Mouse (Mus musculus) left cerebral cortex, adult 9 months (tissue): Measurements from ENCODE around the gene Sdhb.

ENCODE experiments used
- DNase-seq, 2 experiments: peaks; one replicate each; pipeline ENCODE4 v3.0.0; 2022; ENCODE audit warnings: low spot score in 2 of 2

Gene Sdhb

DNA sequence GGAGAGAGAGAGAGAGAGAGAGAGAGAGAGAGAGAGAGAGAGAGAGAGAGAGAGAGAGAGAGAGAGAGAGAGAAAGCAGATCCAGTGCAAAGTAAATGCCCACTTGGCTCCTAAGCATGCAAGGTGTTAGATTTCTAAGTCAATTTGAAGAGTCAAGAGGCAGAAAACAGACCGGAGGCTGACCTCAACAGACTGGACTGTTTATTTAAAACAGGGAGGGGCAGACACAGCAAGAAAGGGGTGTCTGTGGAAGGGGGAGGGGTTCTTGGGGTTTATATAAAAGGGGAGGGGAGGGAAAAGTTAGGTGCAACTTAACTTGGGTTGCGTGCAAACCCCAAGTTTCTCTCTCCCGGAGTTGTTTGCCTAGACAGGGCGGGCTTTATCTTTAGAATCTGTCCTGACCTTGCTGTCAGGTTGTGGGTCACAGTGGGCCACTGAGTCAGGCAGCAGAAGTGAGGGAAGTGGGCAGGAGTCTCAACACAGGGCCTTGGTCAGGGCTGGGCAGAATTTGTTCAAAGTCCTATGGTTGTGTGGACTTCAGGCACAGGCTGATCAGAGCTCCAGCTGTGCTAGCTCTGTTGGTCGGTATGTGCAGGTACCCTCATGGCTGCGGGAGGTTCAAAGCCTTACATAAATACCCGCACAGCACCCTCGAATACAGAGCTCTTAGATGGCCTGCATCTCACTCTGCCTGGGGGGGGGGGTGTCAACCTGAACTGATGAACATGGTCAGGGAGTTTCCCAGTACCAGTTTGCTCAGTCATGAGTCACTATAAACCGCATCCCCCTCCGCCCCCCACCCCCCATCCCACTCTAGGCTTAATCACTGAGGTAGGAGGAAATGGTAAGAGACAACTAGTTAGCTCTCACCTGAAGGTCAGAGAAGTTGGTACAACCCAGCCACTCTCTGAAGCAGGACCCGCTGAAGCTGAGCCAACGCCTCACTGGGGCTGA, 13.2 kb upstream of the Sdhb start:
- DNase-seq = no peak

DNA sequence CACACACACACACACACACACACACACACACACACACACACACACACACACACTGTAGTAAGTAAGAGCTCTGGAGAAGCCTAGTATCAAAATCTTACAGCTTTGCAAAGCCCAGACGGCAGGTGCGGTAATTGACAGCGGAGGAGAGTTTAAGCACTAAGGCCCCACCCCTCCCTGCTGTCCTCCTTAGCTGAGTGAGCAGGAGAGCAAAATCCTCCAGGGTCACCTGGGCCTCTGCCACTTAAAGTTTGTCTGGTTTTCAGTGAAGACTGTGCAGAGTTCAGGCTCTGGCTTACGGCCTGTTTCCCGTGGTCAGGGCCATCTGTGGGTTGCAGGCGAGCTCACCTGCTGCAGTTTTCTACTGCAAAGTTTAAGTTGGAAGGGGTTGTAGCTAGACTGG, 12.5 kb upstream of the Sdhb start:
- DNase-seq = no peak

GRCm38 (mm10) chr4:140949052-140949451, 12.0 kb upstream of the Sdhb start:
- DNase-seq = no peak

DNA sequence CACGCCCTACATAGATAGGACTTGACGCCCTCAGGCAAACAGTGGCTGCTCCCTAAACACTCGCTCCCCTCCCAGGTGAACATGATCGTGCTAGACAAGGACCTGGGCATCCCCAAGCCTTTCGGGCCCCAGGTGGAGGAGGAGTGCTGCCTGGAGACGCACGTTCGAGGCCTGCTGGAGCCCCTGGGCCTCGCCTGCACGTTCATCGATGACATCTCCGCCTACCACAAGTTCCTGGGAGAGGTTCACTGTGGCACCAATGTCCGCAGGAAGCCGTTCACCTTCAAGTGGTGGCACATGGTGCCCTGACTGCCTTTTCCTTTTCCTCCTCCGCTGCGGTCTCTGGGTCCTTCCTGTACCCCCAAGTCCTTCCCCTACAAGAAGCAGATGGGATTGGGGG, 11.4 kb upstream of the Sdhb start:
- no peak for DNase-seq

- no peak for DNase-seq
Observed at GRCm38 (mm10) chr4:140950574-140950973, 10.4 kb upstream of the Sdhb start.

GRCm38 (mm10) chr4:140951861-140952641, 9.0 kb upstream of the Sdhb start:
- no peak for DNase-seq

GRCm38 (mm10) chr4:140957131-140957702, 3.8 kb upstream of the Sdhb start:
- DNase-seq = no peak

DNA sequence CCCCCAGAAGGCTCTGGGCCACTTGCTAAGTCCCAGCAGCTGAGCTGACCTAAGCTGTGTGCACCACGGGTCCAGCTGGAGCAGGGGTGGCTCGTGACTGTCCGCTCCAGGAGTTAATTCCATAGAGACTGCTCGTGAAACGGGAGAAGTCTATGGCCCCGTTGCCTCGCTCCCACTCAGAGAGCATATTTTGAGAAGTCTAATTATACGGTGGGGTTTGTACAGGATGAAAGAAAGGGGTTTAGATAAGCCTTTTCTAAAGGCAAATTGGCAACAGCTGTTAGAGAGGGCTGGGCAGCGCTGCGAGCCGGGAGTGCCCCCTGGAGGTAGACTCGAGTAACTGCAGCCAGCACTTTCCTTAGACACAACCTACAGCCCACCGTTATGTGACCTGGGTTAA, 3.3 kb upstream of the Sdhb start:
- DNase-seq = peak in 1 of 2 experiments; percentile 79

DNA sequence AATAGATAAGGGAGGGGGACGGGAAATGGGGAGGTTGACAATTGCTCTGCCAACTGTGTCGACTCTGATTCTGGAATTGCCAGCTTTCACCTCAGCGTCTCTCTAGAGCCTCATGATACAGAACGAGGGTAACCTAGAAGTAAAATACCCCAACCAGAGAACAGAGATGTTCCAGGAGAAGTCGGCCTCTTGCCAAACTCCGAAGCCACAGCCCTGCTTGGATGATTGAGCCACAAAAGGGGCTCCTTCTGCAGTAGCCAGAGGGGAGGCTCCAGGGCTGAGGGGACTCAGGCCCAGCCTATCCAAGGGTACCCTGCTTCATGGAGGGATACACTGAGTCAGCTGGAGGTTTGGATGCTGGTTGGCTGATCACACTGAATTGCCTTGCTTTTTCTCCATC, 2.7 kb upstream of the Sdhb start:
- no peak for DNase-seq

GRCm38 (mm10) chr4:140959128-140959679, 1.8 kb upstream of the Sdhb start:
- DNase-seq = no peak

DNA sequence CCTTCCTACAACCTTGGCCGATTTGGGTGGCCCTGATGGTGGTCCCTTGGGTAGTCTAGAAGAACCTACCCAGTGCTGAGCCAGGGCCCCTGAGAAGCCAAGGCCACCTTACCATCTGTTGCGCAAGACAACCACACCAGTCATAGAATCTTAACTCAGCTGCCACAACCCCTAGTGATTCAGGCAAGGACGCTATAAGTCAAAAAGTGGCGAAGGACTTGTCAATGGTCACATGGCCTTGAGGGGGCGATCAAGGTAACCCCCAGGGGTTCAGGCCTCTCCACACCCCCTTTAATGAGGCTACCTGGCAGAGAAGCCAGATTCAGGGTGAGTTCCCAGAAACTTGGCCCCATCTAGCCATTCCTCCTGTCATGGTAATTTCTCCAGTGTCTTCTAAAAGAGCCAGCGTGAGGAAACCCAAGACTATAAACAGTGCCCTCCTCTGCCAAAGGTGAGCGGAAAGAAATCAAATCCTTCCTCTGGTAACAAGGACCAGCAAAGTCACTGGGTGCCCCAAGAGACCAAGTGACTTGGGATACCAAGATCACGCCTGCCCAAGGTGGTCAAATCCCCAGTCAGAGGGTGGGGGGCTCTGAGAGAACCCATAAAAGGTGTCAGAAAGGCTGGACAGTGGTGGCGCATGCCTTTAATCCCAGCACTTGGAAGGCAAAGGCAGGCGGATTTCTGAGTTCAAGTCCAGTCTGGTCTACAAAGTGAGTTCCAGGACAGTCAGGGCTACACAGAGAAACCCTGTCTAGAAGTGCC, 1.1 kb upstream of the Sdhb start:
- DNase-seq = no peak

DNA sequence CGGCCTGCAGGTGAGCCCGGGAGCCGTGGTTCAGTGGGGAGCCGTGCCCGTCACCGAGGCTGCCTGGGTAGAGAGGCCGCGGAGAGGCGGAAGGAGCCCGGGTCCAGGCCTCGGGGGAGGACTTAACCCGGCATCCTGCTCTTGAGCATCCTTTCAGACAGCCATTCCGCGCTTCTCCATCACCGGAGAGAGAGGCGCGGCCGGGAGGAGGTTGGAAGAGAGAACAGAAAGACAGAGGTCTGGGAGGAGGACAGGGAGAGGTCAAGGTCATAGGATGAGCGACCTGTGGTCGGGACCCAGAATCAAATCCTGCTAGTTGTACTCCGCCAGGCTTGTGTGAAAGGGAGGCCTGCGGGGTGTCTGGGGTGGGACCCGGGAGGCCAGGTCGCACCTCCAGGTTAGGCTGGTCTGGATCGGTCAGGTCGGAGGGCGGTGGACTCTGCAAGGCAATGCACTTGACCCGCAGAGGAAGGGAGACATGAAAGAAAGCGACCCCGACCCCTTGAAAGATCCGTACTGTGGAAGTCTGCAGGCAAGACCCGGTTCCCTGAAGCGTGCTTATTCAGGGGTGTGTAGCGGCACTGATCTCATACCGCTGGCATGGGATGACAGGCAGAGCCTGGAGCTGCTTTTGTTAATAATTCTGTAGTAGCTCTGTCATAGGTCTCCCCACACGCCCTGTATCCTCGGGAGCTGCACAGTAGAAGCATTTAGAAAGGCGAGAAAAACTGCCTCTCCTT, 634 bp downstream of the Sdhb start:
- DNase-seq = no peak

- DNase-seq = no peak
Observed at GRCm38 (mm10) chr4:140962207-140962909, 1.4 kb downstream of the Sdhb start.

GRCm38 (mm10) chr4:140962950-140963349, 1.9 kb downstream of the Sdhb start:
- DNase-seq = no peak

- DNase-seq = peak in 1 of 2 experiments; percentile 50
Observed at GRCm38 (mm10) chr4:140963941-140964597, 3.1 kb downstream of the Sdhb start.

DNA sequence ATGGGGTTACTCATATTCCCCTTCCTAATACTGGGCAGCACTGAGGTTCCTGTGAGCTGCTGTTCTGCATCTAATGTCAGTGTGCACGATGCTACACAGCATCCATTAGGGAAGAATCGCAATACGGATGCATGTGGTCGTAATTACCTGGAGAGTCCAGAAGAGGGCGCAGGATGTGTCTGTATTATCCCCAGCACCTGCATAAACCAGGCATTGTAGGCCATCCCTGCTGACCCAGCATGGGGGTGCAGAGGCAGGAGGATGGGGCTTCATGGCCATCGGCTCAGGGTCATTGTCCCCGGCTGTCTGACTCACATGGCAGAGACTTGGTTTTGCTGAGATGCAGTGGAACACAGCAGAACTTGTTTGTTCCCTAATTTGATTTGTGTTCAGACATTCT, 3.6 kb downstream of the Sdhb start:
- DNase-seq = peak in 1 of 2 experiments; percentile 87

DNA sequence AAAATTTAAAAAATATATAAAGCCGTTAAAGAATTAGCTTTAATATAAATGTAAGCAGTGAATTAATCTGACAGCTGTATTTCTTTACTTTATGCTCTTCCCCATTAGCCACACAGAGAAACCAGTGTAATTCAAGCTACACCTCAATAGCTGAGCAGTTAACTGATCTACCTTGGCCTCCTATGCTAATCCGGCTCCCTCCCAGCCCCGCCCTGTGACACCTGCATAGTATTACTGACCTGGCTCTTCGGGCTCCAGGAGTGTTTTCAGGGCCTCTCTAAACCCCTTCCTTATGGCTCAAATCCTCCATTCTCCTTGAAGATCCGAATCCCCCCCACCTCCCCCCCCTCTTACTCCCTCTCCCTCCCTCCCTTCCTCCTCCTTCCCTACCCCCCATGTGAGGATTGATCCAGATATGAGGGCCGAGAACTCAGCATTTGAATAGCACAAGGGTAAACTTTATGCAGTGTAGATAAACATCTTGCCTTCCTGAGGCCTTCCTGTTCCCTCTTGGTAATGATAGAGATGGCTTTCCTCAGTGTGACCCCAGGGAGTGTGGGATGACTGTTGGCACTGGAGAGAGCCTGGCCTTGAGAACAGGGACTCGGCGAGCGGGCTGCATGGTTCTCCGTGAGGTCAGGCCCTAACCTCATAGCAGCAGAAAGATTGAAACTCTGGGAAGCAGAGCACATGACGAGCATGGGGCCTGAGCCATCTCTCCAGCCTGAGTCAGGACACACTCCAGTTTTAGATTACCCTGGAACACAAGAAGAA, 6.6 kb downstream of the Sdhb start:
- no peak for DNase-seq

GRCm38 (mm10) chr4:140971691-140972090, 10.7 kb downstream of the Sdhb start:
- no peak for DNase-seq

GRCm38 (mm10) chr4:140974408-140974807, 13.4 kb downstream of the Sdhb start:
- DNase-seq = no peak
